Mouse (Mus musculus) CH12.LX (cell line): ENCODE data around the gene Dip2b. TPM values are rescaled to one million over a fixed set of nuclear protein-coding genes. Genes with fewer than 3 reads are reported as not detected.

Experiments used
- DNase-seq: peaks from one replicate; pipeline ENCODE4 v3.0.0-alpha.2; 2013; ENCODE audit errors: extremely low read depth
- H3K27ac ChIP-seq: 2 replicates; pipeline ENCODE4 v1.5.1; 2012; ENCODE audit warnings: low read depth, mild to moderate bottlenecking, control low read depth, moderate library complexity; ENCODE audit not compliant: insufficient read depth
- H3K27me3 ChIP-seq: replicated peaks from 2 replicates; pipeline ENCODE3; 2012; ENCODE audit warnings: inconsistent platforms
- H3K36me3 ChIP-seq, 2 experiments: replicated peaks in 1 of 2; 2 replicates each; pipeline versions ENCODE3 to v1.6.1; 2012; ENCODE audit warnings: inconsistent platforms in 1 of 2, low read length in 1 of 2, mild to moderate bottlenecking in 1 of 2, mixed read lengths in 1 of 2, moderate library complexity in 1 of 2; ENCODE audit not compliant: control insufficient read depth in 1 of 2, insufficient read depth in 1 of 2
- H3K4me1 ChIP-seq, 2 experiments: 2 replicates each; pipeline ENCODE4 v1.6.1; 2012; ENCODE audit warnings: inconsistent platforms in 1 of 2, moderate library complexity in 1 of 2; ENCODE audit not compliant: insufficient read depth in 2 of 2, control insufficient read depth in 1 of 2
- H3K4me2 ChIP-seq: 2 replicates; pipeline ENCODE4 v1.6.1; 2012; ENCODE audit warnings: low read depth, mild to moderate bottlenecking, control low read depth; ENCODE audit not compliant: poor library complexity, insufficient read depth, severe bottlenecking
- H3K4me3 ChIP-seq, 3 experiments: fragments of 150-350 bp in 1 of 3; sonication (generic) in 1 of 3; replicated peaks in 1 of 3; 2 replicates each; pipeline versions ENCODE3 to v1.5.1; 2011 to 2012; ENCODE audit warnings: low read depth in 2 of 3, low read length in 2 of 3, mild to moderate bottlenecking in 2 of 3, moderate library complexity in 2 of 3, control low read depth in 1 of 3, improper control_type of control experiment in 1 of 3, inconsistent platforms in 1 of 3, mixed read lengths in 1 of 3; ENCODE audit not compliant: poor library complexity in 1 of 3
- H3K79me2 ChIP-seq: replicated peaks from 2 replicates; pipeline ENCODE4 v1.6.1; 2012; ENCODE audit warnings: mild to moderate bottlenecking, moderate library complexity; ENCODE audit not compliant: control insufficient read depth, poor library complexity, insufficient read depth, severe bottlenecking; ENCODE audit errors: extremely low read depth
- H3K9ac ChIP-seq: 2 replicates; pipeline ENCODE4 v1.6.1; 2012; ENCODE audit warnings: low read depth, mild to moderate bottlenecking, control low read depth, moderate library complexity; ENCODE audit not compliant: insufficient read depth
- H3K9me3 ChIP-seq: replicated peaks from 2 replicates; pipeline ENCODE3; 2012; ENCODE audit warnings: low read length, inconsistent platforms, mixed read lengths
- CHD1 ChIP-seq: IDR thresholded peaks from 2 replicates; pipeline ENCODE4 v1.6.1; 2012; ENCODE audit warnings: low read depth, low read length, improper control_type of control experiment, inconsistent platforms
- CTCF ChIP-seq, 2 experiments: IDR thresholded peaks in 1 of 2; conservative IDR thresholded peaks in 1 of 2; 2 replicates each; pipeline ENCODE4 v1.5.1; 2011 to 2012; ENCODE audit warnings: low read depth in 2 of 2, low read length in 2 of 2, improper control_type of control experiment in 1 of 2, inconsistent platforms in 1 of 2, mild to moderate bottlenecking in 1 of 2, moderate library complexity in 1 of 2
- ELF1 ChIP-seq: IDR thresholded peaks from 2 replicates; pipeline ENCODE4 v1.6.1; 2014; ENCODE audit warnings: low read depth, mild to moderate bottlenecking, inconsistent platforms, low read length, improper control_type of control experiment
- MAX ChIP-seq: IDR thresholded peaks from 2 replicates; pipeline ENCODE4 v1.6.1; 2011; ENCODE audit warnings: low read length, improper control_type of control experiment
- MYC ChIP-seq: IDR thresholded peaks from 2 replicates; pipeline ENCODE4 v1.6.1; 2011; ENCODE audit warnings: low read depth, mild to moderate bottlenecking, improper control_type of control experiment, low read length
- NELFE ChIP-seq: IDR thresholded peaks from 2 replicates; pipeline ENCODE4 v1.6.1; 2011; ENCODE audit warnings: low read depth, low read length, improper control_type of control experiment
- PAX5 ChIP-seq: IDR thresholded peaks from 2 replicates; pipeline ENCODE4 v1.6.1; 2012; ENCODE audit warnings: low read length, inconsistent platforms, mixed read lengths
- POLR2A ChIP-seq: IDR thresholded peaks from 2 replicates; pipeline ENCODE4 v1.6.1; 2011; ENCODE audit warnings: low read depth, mild to moderate bottlenecking, improper control_type of control experiment, low read length
- RAD21 ChIP-seq: IDR thresholded peaks from 2 replicates; pipeline ENCODE4 v1.6.1; 2011; ENCODE audit warnings: low read depth, mild to moderate bottlenecking, low read length, improper control_type of control experiment, moderate library complexity
- SIN3A ChIP-seq: IDR thresholded peaks from 2 replicates; pipeline ENCODE4 v1.6.1; 2012; ENCODE audit warnings: low read length, improper control_type of control experiment, inconsistent platforms
- SMC3 ChIP-seq: IDR thresholded peaks from 2 replicates; pipeline ENCODE4 v1.6.1; 2011; ENCODE audit warnings: low read depth, low read length, improper control_type of control experiment
- dilution Hi-C: fragments of 300-500 bp; cut with MboI; formaldehyde crosslinking; loops from 2 replicates; pipeline ENCODE4 v1.14.3; 2020; ENCODE audit warnings: low sequenced_read_pairs; ENCODE audit not compliant: extremely low pct_unique_long_range_greater_than_20kb, extremely low pct_ligation_motif_present
- in situ Hi-C: fragments of 300-500 bp; cut with MboI; formaldehyde crosslinking; loops from 3 replicates; pipeline ENCODE4 v1.14.3; 2019; ENCODE audit warnings: low sequenced_read_pairs, low pct_ligation_motif_present, low pct_unique_long_range_greater_than_20kb, mixed read lengths
- polyA plus RNA-seq: library from polyadenylated mRNA; unstranded; fragments of >175 nt; gene quantifications from 2 replicates; pipeline ENCODE4 v1.2.1, GENCODE M21; 2012; ENCODE audit warnings: low read depth; ENCODE audit not compliant: insufficient read length
- total RNA-seq, 2 experiments: library from RNA; depleted of rRNA; stranded (reverse); fragments of 300-350 nt in 1 of 2; fragments of >200 nt in 1 of 2; gene quantifications; 2 replicates each; pipeline ENCODE4 v1.2.3; 2012 to 2014

Gene Dip2b
- total and polyA plus RNA-seq, 3 experiments: 15.7 to 18.2 (median 16.7) TPM

DNA sequence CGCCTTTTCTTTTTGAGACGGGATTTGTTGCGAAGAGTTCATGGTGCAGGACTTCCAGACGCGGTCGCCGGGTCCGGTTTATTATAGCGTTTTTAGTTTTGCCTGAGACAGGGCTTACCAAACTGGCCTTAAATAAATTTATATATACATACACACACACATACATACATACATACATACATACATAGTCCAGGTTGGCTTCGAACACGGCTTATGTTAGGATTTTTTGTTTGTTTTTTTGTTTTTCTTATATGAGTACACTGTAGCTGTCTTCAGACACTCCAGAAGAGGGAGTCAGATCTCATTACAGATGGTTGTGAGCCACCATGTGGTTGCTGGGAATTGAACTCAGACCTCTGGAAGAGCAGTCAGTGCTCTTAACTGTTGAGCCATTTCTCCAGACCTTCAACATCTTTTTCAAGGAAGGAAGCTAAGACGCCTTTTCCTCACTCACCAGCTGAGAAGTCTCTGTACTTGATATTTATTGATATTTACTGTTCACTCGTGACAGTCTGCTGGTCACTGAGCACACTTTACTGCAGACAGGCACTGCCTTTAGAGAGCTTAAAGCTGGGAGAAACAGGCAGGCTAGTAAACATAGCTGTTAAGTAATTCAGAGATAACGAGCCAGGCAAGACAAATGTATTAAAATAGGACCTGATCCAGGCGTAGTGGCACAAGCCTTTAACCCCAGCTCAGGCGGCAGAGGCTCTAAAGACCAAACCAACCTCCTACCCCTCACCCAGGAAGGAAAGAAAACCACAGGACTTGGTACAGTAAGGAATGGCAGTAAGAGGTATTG lies 190.3 kb downstream of the Dip2b start:
- peaks cover 7 to 42% of the 10 kb centered on the region in 2 experiments for H3K36me3 ChIP-seq
- DNase-seq: no peak

DNA sequence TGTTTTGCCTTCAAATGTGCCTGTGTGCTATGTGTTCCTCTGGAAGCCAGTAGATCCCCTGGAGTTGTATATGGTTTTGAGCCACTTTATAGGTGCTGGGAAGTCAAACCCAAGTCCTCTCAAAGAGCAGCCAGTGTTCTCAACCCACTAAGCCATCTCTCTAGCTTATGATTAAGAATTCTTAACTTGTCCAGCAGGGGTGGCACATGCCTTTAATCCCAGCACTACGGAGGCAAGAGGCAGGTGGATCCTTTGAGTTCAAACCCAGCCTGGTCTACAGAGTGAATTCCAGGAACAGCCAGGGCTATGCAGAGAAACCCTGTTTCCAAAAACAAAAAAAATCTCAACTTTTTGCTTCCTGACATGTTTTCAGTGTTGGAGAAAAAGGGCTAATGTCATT lies 192.2 kb downstream of the Dip2b start:
- Histone ChIP-seq H3K4me1 (peaks cover 3 to 37% of the 10 kb centered on the region in 2 experiments), H3K4me3 (no peak overlapping the region), H3K4me2 (no peak overlapping the region), H3K79me2 (peaks cover 61% of the 10 kb centered on the region), H3K27me3 (no peaks in the 10 kb centered on the region), H3K9ac (0 out of 2 replicates have a peak overlapping the region, but pooled peaks have one; percentile 4), H3K36me3 (peaks cover 20 to 41% of the 10 kb centered on the region in 2 experiments), H3K9me3 (no peaks in the 10 kb centered on the region), H3K27ac (no peak overlapping the region)
- peak; percentile 35 for DNase-seq
- dilution Hi-C loops: no loop called here
- in situ Hi-C loops: no loop called here
- TF ChIP-seq CHD1 (no peak), MYC (no peak), NELFE (no peak), CTCF (conservative IDR thresholded peaks at IDR 0.05 in 1 of 2, IDR thresholded peaks at IDR 0.05 in 1 of 2; ENCODE audit: low read depth in 2 of 2, low read length in 2 of 2) (peak in 1 of 2 experiments; percentile 37; a peak in 1 of 4 replicates)

More for the DNA sequence above, 190.3 kb downstream of the Dip2b start:
- peaks cover 11% of the 10 kb centered on the region for H3K9me3 ChIP-seq
- TF ChIP-seq PAX5: no peak
- TF ChIP-seq ELF1: no peak
- TF ChIP-seq MYC: peak; percentile 93
- TF ChIP-seq CTCF (conservative IDR thresholded peaks at IDR 0.05 in 1 of 2, IDR thresholded peaks at IDR 0.05 in 1 of 2; ENCODE audit: low read depth in 2 of 2, low read length in 2 of 2): peak in 1 of 2 experiments; percentile 61; a peak in 2 of 4 replicates
- TF ChIP-seq RAD21: peak; percentile 15
- 0 out of 2 replicates have a peak, but pooled peaks have one; percentile 55 for TF ChIP-seq CHD1
- TF ChIP-seq SMC3: peak; percentile 25; the same call in 1 of the 2 replicates
- TF ChIP-seq POLR2A: no peak; the same call in 1 of the 2 replicates
- peak; percentile 67; the same call in 1 of the 2 replicates for TF ChIP-seq MAX
- no peak for TF ChIP-seq SIN3A
- in situ Hi-C loops: no loop called here
- peaks cover 53% of the 10 kb centered on the region for H3K79me2 ChIP-seq
- peak overlapping the region; percentile 98 for H3K9ac ChIP-seq
- peaks cover 3 to 37% of the 10 kb centered on the region in 2 experiments for H3K4me1 ChIP-seq
- H3K27ac ChIP-seq: peak overlapping the region; percentile 88
- H3K4me3 ChIP-seq: peak overlapping the region; percentile 68 to 95 (median 85)
- no peaks in the 10 kb centered on the region for H3K27me3 ChIP-seq
- dilution Hi-C loops: no loop called here
- H3K4me2 ChIP-seq: peak overlapping the region; percentile 84
